Comparison of ENCODE assay signal across 8 mouse cellular contexts in genomic region chr13:22051523-22051859, GRCm38 (mm10). TPM values are rescaled to one million over a fixed set of nuclear protein-coding genes. Genes with fewer than 3 reads are reported as not detected.
DNase-seq lines count a peak whose midpoint lies in the region; ATAC-seq and TF ChIP-seq lines count a peak whose summit lies in the region.

No protein-coding gene starts in this region.

- no peak for ATAC-seq in lung, embryonic 16.5 days (ENCODE audit: low read depth)
- ATAC-seq in forebrain, embryonic 11.5 days (replicated peaks; ENCODE audit: low FRiP score) = no peak
- no peak for ATAC-seq in limb, embryonic 12.5 days (ENCODE audit: insufficient number of reproducible peaks, insufficient read depth, low FRiP score, low TSS enrichment, low read depth)
- ATAC-seq in megakaryocyte-erythroid progenitor cell, adult 5-6 weeks (replicated peaks; ENCODE audit: low FRiP score, low TSS enrichment, poor library complexity, severe bottlenecking) = no peak
- no peak for ATAC-seq in granulocyte monocyte progenitor cell, adult 5-6 weeks (replicated peaks; ENCODE audit: poor library complexity, severe bottlenecking)

- no peak overlapping the region; the same call in 1 of the 2 replicates for H3K27ac ChIP-seq in lung, embryonic 16.5 days (ENCODE audit: low read length)
- peak overlapping the region; percentile 31; the same call in 1 of the 2 replicates for H3K27ac ChIP-seq in forebrain, embryonic 11.5 days (ENCODE audit: low read depth, low read length)
- no peak overlapping the region for H3K27ac ChIP-seq in limb, embryonic 12.5 days
- H3K27ac ChIP-seq in olfactory bulb, adult 2 months (ENCODE audit: insufficient read depth, low read depth, low read length) = no peak overlapping the region

- H3K4me3 ChIP-seq in lung, embryonic 16.5 days (ENCODE audit: low read length) = peak overlapping the region; percentile 65
- H3K4me3 ChIP-seq in forebrain, embryonic 11.5 days (ENCODE audit: low read depth, low read length) = peak overlapping the region; percentile 33
- peak overlapping the region; percentile 49 for H3K4me3 ChIP-seq in limb, embryonic 12.5 days (replicated peaks)
- H3K4me3 ChIP-seq in olfactory bulb, adult 2 months (ENCODE audit: insufficient read depth, low read depth, low read length) = peak overlapping the region; percentile 52

- H3K27me3 ChIP-seq in lung, embryonic 16.5 days (ENCODE audit: control insufficient read depth, insufficient read depth, low read depth, low read length) = no peaks in the 10 kb centered on the region
- H3K27me3 ChIP-seq in forebrain, embryonic 11.5 days (ENCODE audit: control insufficient read depth, insufficient read depth, low read length) = no peaks in the 10 kb centered on the region
- peaks cover 3% of the 10 kb centered on the region; the same call in 1 of the 2 replicates for H3K27me3 ChIP-seq in limb, embryonic 12.5 days

- H3K4me2 ChIP-seq in lung, embryonic 16.5 days (ENCODE audit: low read depth, low read length) = peak overlapping the region; percentile 76
- peak overlapping the region; percentile 48; the same call in 1 of the 2 replicates for H3K4me2 ChIP-seq in forebrain, embryonic 11.5 days (ENCODE audit: low read depth, low read length, severe bottlenecking)
- peak overlapping the region; percentile 64 for H3K4me2 ChIP-seq in limb, embryonic 12.5 days

- H3K4me1 ChIP-seq in lung, embryonic 16.5 days (replicated peaks; ENCODE audit: control insufficient read depth, insufficient read depth, low read length) = peaks cover 3% of the 10 kb centered on the region; the same call in 1 of the 2 replicates
- 0 out of 2 replicates have a peak, but pooled peaks cover 2% of the 10 kb centered on the region for H3K4me1 ChIP-seq in forebrain, embryonic 11.5 days (replicated peaks; ENCODE audit: control insufficient read depth, insufficient read depth, low read length)
- H3K4me1 ChIP-seq in limb, embryonic 12.5 days (replicated peaks) = no peaks in the 10 kb centered on the region; the same call in 1 of the 2 replicates
- H3K4me1 ChIP-seq in olfactory bulb, adult 2 months (ENCODE audit: control insufficient read depth, insufficient read depth, low read length) = peaks cover 3% of the 10 kb centered on the region; the same call in 1 of the 2 replicates

- no peak for TF ChIP-seq POLR2A in olfactory bulb, adult 2 months (IDR thresholded peaks at IDR 0.05; ENCODE audit: insufficient read depth, low read depth, low read length)

- peak overlapping the region; percentile 73; the same call in 1 of the 2 replicates for H3K9ac ChIP-seq in lung, embryonic 16.5 days (ENCODE audit: low read length)
- H3K9ac ChIP-seq in forebrain, embryonic 11.5 days (ENCODE audit: low read length) = peak overlapping the region; percentile 41
- H3K9ac ChIP-seq in limb, embryonic 12.5 days (replicated peaks) = no peak overlapping the region

- no peaks in the 10 kb centered on the region for H3K9me3 ChIP-seq in lung, embryonic 16.5 days (ENCODE audit: control insufficient read depth, low read length)
- no peaks in the 10 kb centered on the region for H3K9me3 ChIP-seq in forebrain, embryonic 11.5 days (ENCODE audit: control insufficient read depth, low read length)
- H3K9me3 ChIP-seq in limb, embryonic 12.5 days = no peaks in the 10 kb centered on the region

- TF ChIP-seq CTCF in olfactory bulb, adult 2 months (IDR thresholded peaks at IDR 0.05; ENCODE audit: insufficient read depth, low read depth, low read length) = no peak

- no peak for DNase-seq in lung, postnatal 36 days
- DNase-seq in forebrain, embryonic 11.5 days (ENCODE audit: low spot score) = no peak
- no peak for DNase-seq in right cerebral cortex, adult 18-20 months

- H3K36me3 ChIP-seq in lung, embryonic 16.5 days (ENCODE audit: control insufficient read depth, insufficient read depth, low read length) = no peaks in the 10 kb centered on the region
- no peaks in the 10 kb centered on the region for H3K36me3 ChIP-seq in forebrain, embryonic 11.5 days (ENCODE audit: control insufficient read depth, insufficient read depth, low read length)
- no peaks in the 10 kb centered on the region for H3K36me3 ChIP-seq in limb, embryonic 12.5 days

- WGBS in lung, embryonic 16.5 days = 7% methylated on average over 5 of the region's 5 CpGs
- 17% methylated on average over 5 of the region's 5 CpGs for WGBS in forebrain, embryonic 11.5 days
- WGBS in limb, embryonic 12.5 days = 13% methylated on average over 5 of the region's 5 CpGs
- WGBS in olfactory bulb, adult 2 months = 7% methylated on average over 5 of the region's 5 CpGs

RNA-seq across cellular contexts. Expression of gene Hist1h2bj, which starts 8.5 kb away (rescaled TPM):
- 12.9 and 16.4 TPM in 2 replicates for polyA plus RNA-seq in lung, embryonic 16.5 days (2015; fragmentation: Nextera tagmentation; extraction: Ambion mirVana)
- 9.6 and 11.7 TPM in 2 replicates for polyA plus RNA-seq in forebrain, embryonic 11.5 days (2014; fragmentation: Nextera tagmentation; extraction: Ambion mirVana)
- 26.1 and 28.8 TPM in 2 replicates for polyA plus RNA-seq in limb, embryonic 12.5 days (2016; fragmentation: Nextera tagmentation; extraction: Ambion mirVana)
- not detected in 2 replicates for polyA plus RNA-seq in olfactory bulb, adult 2 months (2012; ENCODE audit: insufficient read depth, insufficient read length, low replicate concordance, missing spikeins)
- 238 and 405 TPM in 2 replicates for total RNA-seq in megakaryocyte-erythroid progenitor cell, adult 5-6 weeks (2014; fragmentation: Nextera tagmentation)
- 313 and 664 TPM in 2 replicates for total RNA-seq in megakaryocyte-erythroid progenitor cell, adult 5-6 weeks (2017)
- 83.1 and 134 TPM in 2 replicates for total RNA-seq in granulocyte monocyte progenitor cell, adult 5-6 weeks (2014; fragmentation: Nextera tagmentation)
- total RNA-seq in granulocyte monocyte progenitor cell, adult 5-6 weeks (2017) = 859 and 990 TPM in 2 replicates

RNA-seq across cellular contexts. Expression of gene Hist1h2ag, which starts 8.7 kb away (rescaled TPM):
- polyA plus RNA-seq in lung, embryonic 16.5 days (2015; fragmentation: Nextera tagmentation; extraction: Ambion mirVana) = 36.8 and 53.7 TPM in 2 replicates
- 64.5 and 67.2 TPM in 2 replicates for polyA plus RNA-seq in forebrain, embryonic 11.5 days (2014; fragmentation: Nextera tagmentation; extraction: Ambion mirVana)
- 119 and 120 TPM in 2 replicates for polyA plus RNA-seq in limb, embryonic 12.5 days (2016; fragmentation: Nextera tagmentation; extraction: Ambion mirVana)
- polyA plus RNA-seq in olfactory bulb, adult 2 months (2012; ENCODE audit: insufficient read depth, insufficient read length, low replicate concordance, missing spikeins) = not detected in 2 replicates
- 19.5 and 69.6 TPM in 2 replicates for total RNA-seq in megakaryocyte-erythroid progenitor cell, adult 5-6 weeks (2014; fragmentation: Nextera tagmentation)
- total RNA-seq in megakaryocyte-erythroid progenitor cell, adult 5-6 weeks (2017) = 882 and 1,306 TPM in 2 replicates
- 2.7 and 32.2 TPM in 2 replicates for total RNA-seq in granulocyte monocyte progenitor cell, adult 5-6 weeks (2014; fragmentation: Nextera tagmentation)
- 1,459 and 1,590 TPM in 2 replicates for total RNA-seq in granulocyte monocyte progenitor cell, adult 5-6 weeks (2017)

RNA-seq across cellular contexts. Expression of gene Hist1h4i, which starts 10.3 kb away (rescaled TPM):
- 23.6 and 24.3 TPM in 2 replicates for polyA plus RNA-seq in lung, embryonic 16.5 days (2015; fragmentation: Nextera tagmentation; extraction: Ambion mirVana)
- polyA plus RNA-seq in forebrain, embryonic 11.5 days (2014; fragmentation: Nextera tagmentation; extraction: Ambion mirVana) = 52.1 and 59.1 TPM in 2 replicates
- polyA plus RNA-seq in limb, embryonic 12.5 days (2016; fragmentation: Nextera tagmentation; extraction: Ambion mirVana) = 30.3 and 34.1 TPM in 2 replicates
- not detected in 2 replicates for polyA plus RNA-seq in olfactory bulb, adult 2 months (2012; ENCODE audit: insufficient read depth, insufficient read length, low replicate concordance, missing spikeins)
- total RNA-seq in megakaryocyte-erythroid progenitor cell, adult 5-6 weeks (2014; fragmentation: Nextera tagmentation) = 56.5 and 110 TPM in 2 replicates
- total RNA-seq in megakaryocyte-erythroid progenitor cell, adult 5-6 weeks (2017) = 136 and 141 TPM in 2 replicates
- 56.3 and 74.3 TPM in 2 replicates for total RNA-seq in granulocyte monocyte progenitor cell, adult 5-6 weeks (2014; fragmentation: Nextera tagmentation)
- 87.0 TPM in 2 replicates for total RNA-seq in granulocyte monocyte progenitor cell, adult 5-6 weeks (2017)

RNA-seq across cellular contexts. Expression of gene Hist1h2bk, which starts 15.8 kb away (rescaled TPM):
- polyA plus RNA-seq in lung, embryonic 16.5 days (2015; fragmentation: Nextera tagmentation; extraction: Ambion mirVana) = 6.6 and 7.3 TPM in 2 replicates
- 5.4 and 11.9 TPM in 2 replicates for polyA plus RNA-seq in forebrain, embryonic 11.5 days (2014; fragmentation: Nextera tagmentation; extraction: Ambion mirVana)
- polyA plus RNA-seq in limb, embryonic 12.5 days (2016; fragmentation: Nextera tagmentation; extraction: Ambion mirVana) = 21.0 and 25.9 TPM in 2 replicates
- polyA plus RNA-seq in olfactory bulb, adult 2 months (2012; ENCODE audit: insufficient read depth, insufficient read length, low replicate concordance, missing spikeins) = not detected in 2 replicates
- total RNA-seq in megakaryocyte-erythroid progenitor cell, adult 5-6 weeks (2014; fragmentation: Nextera tagmentation) = 142 and 423 TPM in 2 replicates
- 812 and 1,118 TPM in 2 replicates for total RNA-seq in megakaryocyte-erythroid progenitor cell, adult 5-6 weeks (2017)
- 9.6 and 80.5 TPM in 2 replicates for total RNA-seq in granulocyte monocyte progenitor cell, adult 5-6 weeks (2014; fragmentation: Nextera tagmentation)
- total RNA-seq in granulocyte monocyte progenitor cell, adult 5-6 weeks (2017) = 2,021 and 2,596 TPM in 2 replicates

RNA-seq across cellular contexts. Expression of gene Hist1h2ah, which starts 16.1 kb away (rescaled TPM):
- polyA plus RNA-seq in lung, embryonic 16.5 days (2015; fragmentation: Nextera tagmentation; extraction: Ambion mirVana) = 2.3 and 15.3 TPM in 2 replicates
- 5.6 TPM in 1 of 2 replicates, not detected in the other for polyA plus RNA-seq in forebrain, embryonic 11.5 days (2014; fragmentation: Nextera tagmentation; extraction: Ambion mirVana)
- 24.8 and 50.4 TPM in 2 replicates for polyA plus RNA-seq in limb, embryonic 12.5 days (2016; fragmentation: Nextera tagmentation; extraction: Ambion mirVana)
- polyA plus RNA-seq in olfactory bulb, adult 2 months (2012; ENCODE audit: insufficient read depth, insufficient read length, low replicate concordance, missing spikeins) = not detected in 2 replicates
- 11.1 TPM in 1 of 2 replicates, not detected in the other for total RNA-seq in megakaryocyte-erythroid progenitor cell, adult 5-6 weeks (2014; fragmentation: Nextera tagmentation)
- total RNA-seq in megakaryocyte-erythroid progenitor cell, adult 5-6 weeks (2017) = 482 and 578 TPM in 2 replicates
- 13.4 TPM in 1 of 2 replicates, not detected in the other for total RNA-seq in granulocyte monocyte progenitor cell, adult 5-6 weeks (2014; fragmentation: Nextera tagmentation)
- total RNA-seq in granulocyte monocyte progenitor cell, adult 5-6 weeks (2017) = 1,444 and 2,588 TPM in 2 replicates

Comparison
In these comparisons a context has a peak if more than half of its experiments do, and no peak if none do; other contexts are left out.
1. RNA of gene Hist1h4i, which starts 10.3 kb away (polyA plus RNA-seq): 52.1 to 59.1 TPM in forebrain, embryonic 11.5 days, 30.3 to 34.1 TPM in limb, embryonic 12.5 days and 23.6 to 24.3 TPM in lung, embryonic 16.5 days; not detected in olfactory bulb, adult 2 months; every median in the first group is over 10 times any median in the second.
2. Peak in every context shown above with its lines, with median percentiles within 50 percentile points of each other: H3K4me2 ChIP-seq and H3K4me3 ChIP-seq.